Mouse (Mus musculus) frontal cortex, postnatal 36 days (tissue): ENCODE data around the gene Urb1.

Source experiments
- DNase-seq, 2 experiments: peaks; one replicate each; pipeline ENCODE4 v3.0.0; 2022; ENCODE audit warnings: low spot score in 2 of 2

Gene Urb1

GRCm38 (mm10) chr16:90809975-90810715 is at the start of gene Urb1:
TSS of gene Urb1 (minus strand) at chr16:90810413.
- peak; percentile 95 to 98 for DNase-seq

- no peak for DNase-seq
These were observed 48.0 kb upstream of the Urb1 start for GRCm38 (mm10) chr16:90858206-90858605.

- DNase-seq: no peak
These were observed 46.5 kb upstream of the Urb1 start for GRCm38 (mm10) chr16:90856552-90857200.

- no peak for DNase-seq
These were observed 41.6 kb upstream of the Urb1 start for GRCm38 (mm10) chr16:90851621-90852334.

- no peak for DNase-seq
These were observed 40.7 kb upstream of the Urb1 start for GRCm38 (mm10) chr16:90850881-90851280.

GRCm38 (mm10) chr16:90849262-90849661 is 39.0 kb upstream of the Urb1 start:
- no peak for DNase-seq

- no peak for DNase-seq
These were observed 38.5 kb upstream of the Urb1 start for GRCm38 (mm10) chr16:90848697-90849096.

- no peak for DNase-seq
These were observed 35.4 kb upstream of the Urb1 start for GRCm38 (mm10) chr16:90845591-90845990.

- no peak for DNase-seq
These were observed 34.8 kb upstream of the Urb1 start for GRCm38 (mm10) chr16:90845038-90845437.

- no peak for DNase-seq
These were observed 32.0 kb upstream of the Urb1 start for GRCm38 (mm10) chr16:90842164-90842563.

- DNase-seq: no peak
These were observed 27.2 kb upstream of the Urb1 start for GRCm38 (mm10) chr16:90837431-90837830.

- no peak for DNase-seq
These were observed 23.0 kb upstream of the Urb1 start for GRCm38 (mm10) chr16:90833041-90833791.

- DNase-seq: no peak
These were observed 22.3 kb upstream of the Urb1 start for GRCm38 (mm10) chr16:90832495-90832894.

- DNase-seq: no peak
These were observed 21.5 kb upstream of the Urb1 start for GRCm38 (mm10) chr16:90831676-90832075.

GRCm38 (mm10) chr16:90830686-90831439 is 20.6 kb upstream of the Urb1 start:
- peak; percentile 51 to 55 for DNase-seq

- peak; percentile 56 to 61 for DNase-seq
These were observed 19.9 kb upstream of the Urb1 start for GRCm38 (mm10) chr16:90829894-90830685.

- DNase-seq: no peak
These were observed 18.9 kb upstream of the Urb1 start for GRCm38 (mm10) chr16:90829136-90829535.

GRCm38 (mm10) chr16:90827498-90827897 is 17.3 kb upstream of the Urb1 start:
- no peak for DNase-seq

GRCm38 (mm10) chr16:90826457-90826856 is 16.2 kb upstream of the Urb1 start, which contains the start of gene Eva1c:
TSS of gene Eva1c (plus strand) at chr16:90826719.
- no peak for DNase-seq

GRCm38 (mm10) chr16:90826041-90826440 is 15.8 kb upstream of the Urb1 start:
- no peak for DNase-seq
